Mouse (Mus musculus) neural tube, embryonic 14.5 days (tissue): ENCODE measurements around the gene Kif21b. TPM values are rescaled to one million over a fixed set of nuclear protein-coding genes. Genes with fewer than 3 reads are reported as not detected.

Source experiments
- ATAC-seq: fragments of 200-750 bp; cut with Nextera tagmentation; 2 replicates; pipeline ENCODE4 v1.8.0; 2017; ENCODE audit warnings: low read depth, mild to moderate bottlenecking, moderate TSS enrichment, moderate library complexity
- H3K27ac ChIP-seq: fragments of 300-500 bp; sonication (generic); 2 replicates; pipeline ENCODE4 v1.5.1; 2014; ENCODE audit warnings: low read depth, mild to moderate bottlenecking, control low read depth, low read length, moderate library complexity, mixed read lengths
- H3K27me3 ChIP-seq: fragments of 300-500 bp; sonication (generic); 2 replicates; pipeline ENCODE4 v1.6.1; 2014; ENCODE audit warnings: low read length; ENCODE audit not compliant: control insufficient read depth, insufficient read depth
- H3K36me3 ChIP-seq: fragments of 300-500 bp; sonication (generic); 2 replicates; pipeline ENCODE4 v1.6.1; 2014; ENCODE audit warnings: low read length, mixed read lengths; ENCODE audit not compliant: control insufficient read depth, insufficient read depth
- H3K4me1 ChIP-seq: fragments of 300-500 bp; sonication (generic); 2 replicates; pipeline ENCODE4 v1.6.1; 2014; ENCODE audit warnings: low read length; ENCODE audit not compliant: control insufficient read depth, insufficient read depth
- H3K4me2 ChIP-seq: fragments of 300-500 bp; sonication (generic); 2 replicates; pipeline ENCODE4 v1.6.1; 2014; ENCODE audit warnings: mild to moderate bottlenecking, low read depth, low read length, control low read depth
- H3K4me3 ChIP-seq: fragments of 300-500 bp; sonication (generic); 2 replicates; pipeline ENCODE4 v1.5.1; 2014; ENCODE audit warnings: low read depth, low read length, control low read depth, mixed read lengths
- H3K9ac ChIP-seq: fragments of 300-500 bp; sonication (generic); replicated peaks from 2 replicates; pipeline ENCODE4 v1.6.1; 2014; ENCODE audit warnings: low read depth, mild to moderate bottlenecking, control low read depth, low read length, mixed read lengths
- H3K9me3 ChIP-seq: fragments of 300-500 bp; sonication (generic); 2 replicates; pipeline ENCODE4 v1.6.1; 2016; ENCODE audit warnings: low read length; ENCODE audit not compliant: control insufficient read depth
- WGBS: fragments of 180-500 bp; shearing (Covaris S2); extraction: QIAGEN DNeasy Blood & Tissue Kit; methylation state at CpG from one replicate; pipeline ENCODE4 v1.1.7; 2014; 5-methylcytosine and 5-hydroxymethylcytosine counted together
- polyA plus RNA-seq: library from polyadenylated mRNA; unstranded; fragments of >200 nt; fragmentation: Nextera tagmentation; extraction: Ambion mirVana; gene quantifications from 2 replicates; pipeline ENCODE4 v1.2.1, GENCODE M21; 2014

Gene Kif21b
- polyA plus RNA-seq, result 43.1 and 54.5 TPM in 2 replicates

DNA sequence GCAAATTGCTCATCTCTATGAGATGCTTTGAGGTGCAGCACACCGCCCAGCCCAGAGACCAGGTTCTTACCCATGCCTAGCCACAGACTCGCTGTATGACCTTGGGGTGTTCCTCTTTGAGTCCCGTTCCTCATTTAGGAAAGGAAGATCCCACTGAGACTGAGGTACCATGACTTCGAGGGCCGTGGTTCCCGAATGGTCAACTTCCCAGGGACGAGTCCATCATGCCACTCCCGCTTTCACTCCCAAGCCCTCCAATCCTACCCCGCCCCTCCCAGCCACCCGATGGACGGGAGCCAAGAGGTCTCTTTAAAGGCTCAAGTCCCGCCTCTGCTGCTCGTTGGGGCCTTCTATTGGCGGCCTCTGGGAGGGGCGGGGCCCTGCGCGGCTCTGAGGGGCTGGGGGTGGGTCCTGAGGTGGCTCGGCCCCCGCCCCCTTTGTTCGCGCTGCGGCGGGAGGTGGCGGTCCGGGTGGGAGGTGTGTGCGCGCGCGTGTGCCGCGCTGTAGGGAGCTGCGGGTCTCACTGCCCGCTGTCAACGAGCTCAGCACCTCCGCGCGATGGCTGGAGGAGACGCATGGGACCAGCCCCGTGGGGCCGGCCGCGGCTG lies at the start of gene Kif21b:
Kif21b (plus strand) TSS at position 439 of the 608 bp plus-strand sequence.
- Histone ChIP-seq H3K4me1 (peaks cover 31% of the 10 kb centered on the region), H3K9ac (peak within 1 kb of the TSS; percentile 97), H3K4me3 (peak within 1 kb of the TSS; percentile 98), H3K4me2 (peak within 1 kb of the TSS; percentile 67), H3K9me3 (no peaks in the 10 kb centered on the region), H3K27me3 (no peaks in the 10 kb centered on the region), H3K36me3 (no peaks in the 10 kb centered on the region), H3K27ac (peak within 1 kb of the TSS; percentile 91)
- 1% methylated on average over 37 of the region's 42 CpGs for WGBS
- ATAC-seq, result peak; percentile 90

DNA sequence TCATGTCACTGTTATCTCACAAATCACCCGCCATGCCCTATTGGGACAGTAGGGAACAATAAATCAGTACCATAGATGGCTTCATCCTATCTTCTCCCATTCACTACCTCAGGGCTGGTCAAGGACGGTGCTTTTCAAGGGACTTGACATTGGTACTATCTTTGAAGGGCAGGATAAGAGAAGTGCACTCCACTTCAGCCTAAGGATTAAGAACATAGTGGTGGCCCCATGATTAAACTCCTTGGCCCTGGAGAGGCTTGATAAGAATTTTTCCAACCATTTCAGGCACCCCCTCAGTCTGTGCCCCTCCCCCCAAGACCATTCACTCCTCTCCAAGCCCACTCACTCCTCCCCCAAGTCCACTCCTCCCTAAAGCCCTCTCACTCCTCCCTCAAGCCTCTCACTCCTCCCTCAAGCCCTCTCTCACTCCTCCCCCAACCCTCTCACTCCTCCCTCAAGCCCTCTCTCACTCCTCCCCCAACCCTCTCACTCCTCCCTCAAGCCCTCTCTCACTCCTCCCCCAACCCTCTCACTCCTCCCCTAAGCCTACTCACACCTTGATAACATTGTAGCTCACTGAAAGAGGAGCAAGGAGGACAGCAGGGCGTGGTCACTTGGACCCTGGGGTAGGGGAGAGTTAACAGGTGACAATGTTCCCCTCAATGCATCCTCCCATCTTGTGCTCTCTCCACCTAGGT lies 45.1 kb upstream of the Kif21b start:
- 86% methylated on average over 3 of the region's 3 CpGs for WGBS

DNA sequence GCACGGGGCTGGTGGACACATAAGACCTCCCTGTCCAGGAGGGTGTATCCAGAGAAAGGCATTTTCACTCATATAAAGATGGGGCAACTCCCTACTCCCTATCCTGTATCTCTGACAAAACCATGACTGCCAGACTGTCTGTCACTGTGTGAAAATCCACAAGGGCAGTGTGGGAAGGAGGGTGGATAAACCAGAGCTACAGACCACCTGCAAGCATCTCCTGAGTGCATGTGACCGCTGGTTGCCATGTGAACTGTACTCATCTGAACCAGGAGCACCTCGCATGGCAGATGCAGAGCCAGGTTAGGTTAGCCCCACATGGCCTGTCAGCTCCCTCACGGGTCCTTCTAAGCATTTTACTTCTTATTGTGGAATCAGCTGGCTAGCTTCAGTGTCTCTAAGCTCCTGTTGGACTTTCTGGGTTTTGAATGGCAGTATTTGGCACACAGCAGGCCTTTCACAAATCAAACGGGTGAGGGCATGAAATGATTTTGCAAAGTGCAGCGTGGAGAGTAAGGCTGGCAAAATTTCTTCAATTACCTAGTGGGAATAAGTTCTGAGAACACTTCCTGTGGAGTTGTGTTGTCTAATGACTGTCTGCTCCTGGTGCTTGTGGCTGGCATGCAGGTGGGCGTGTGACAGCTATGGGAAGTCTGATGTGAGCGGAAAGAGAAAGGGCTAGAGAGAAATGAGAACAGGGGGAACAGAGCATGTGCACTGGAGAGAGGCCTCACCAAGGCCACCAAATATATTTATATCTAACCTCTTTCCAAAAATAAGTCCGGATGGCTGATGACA lies 41.6 kb upstream of the Kif21b start:
- WGBS, result 82% methylated on average over 9 of the region's 9 CpGs

More for the DNA sequence above, 45.1 kb upstream of the Kif21b start:
- H3K9ac ChIP-seq, result no peak overlapping the region
- no peaks in the 10 kb centered on the region for H3K36me3 ChIP-seq
- H3K27ac ChIP-seq, result no peak overlapping the region
- no peak overlapping the region for H3K4me2 ChIP-seq
- no peaks in the 10 kb centered on the region for H3K4me1 ChIP-seq
- no peak overlapping the region for H3K4me3 ChIP-seq
- ATAC-seq, result no peak
- H3K9me3 ChIP-seq, result no peaks in the 10 kb centered on the region
- H3K27me3 ChIP-seq, result no peaks in the 10 kb centered on the region

DNA sequence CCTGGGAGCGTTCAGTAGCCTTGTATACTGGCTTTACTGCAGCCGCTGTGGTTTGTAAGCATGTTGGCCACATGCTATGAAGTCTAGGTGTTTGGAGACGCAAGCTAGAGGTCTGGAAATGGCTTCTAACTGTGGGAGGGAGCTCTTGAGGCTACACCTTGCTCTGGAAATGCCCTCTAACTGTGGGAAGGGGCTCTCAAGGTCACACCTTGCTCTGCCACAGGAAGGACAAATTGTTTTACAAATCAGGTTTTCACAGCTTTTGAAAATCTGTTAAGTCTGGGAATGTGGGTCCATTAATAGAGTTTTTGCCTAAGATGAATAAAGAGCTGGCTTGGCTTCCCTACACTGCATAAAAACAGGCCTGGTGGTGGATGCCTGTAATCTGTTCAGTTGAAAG lies 37.5 kb upstream of the Kif21b start:
- H3K27ac ChIP-seq, result no peak overlapping the region
- no peak overlapping the region for H3K4me2 ChIP-seq
- no peaks in the 10 kb centered on the region for H3K36me3 ChIP-seq
- 84% methylated on average over 3 of the region's 3 CpGs for WGBS
- no peaks in the 10 kb centered on the region for H3K4me1 ChIP-seq
- H3K27me3 ChIP-seq, result no peaks in the 10 kb centered on the region
- H3K9me3 ChIP-seq, result no peaks in the 10 kb centered on the region
- no peak overlapping the region for H3K9ac ChIP-seq
- H3K4me3 ChIP-seq, result no peak overlapping the region
- ATAC-seq, result no peak

More for the DNA sequence above, 41.6 kb upstream of the Kif21b start:
- no peak overlapping the region for H3K4me3 ChIP-seq
- ATAC-seq, result no peak
- H3K4me2 ChIP-seq, result no peak overlapping the region
- H3K27me3 ChIP-seq, result no peaks in the 10 kb centered on the region
- no peaks in the 10 kb centered on the region for H3K36me3 ChIP-seq
- no peaks in the 10 kb centered on the region for H3K9me3 ChIP-seq
- H3K9ac ChIP-seq, result no peak overlapping the region
- H3K27ac ChIP-seq, result no peak overlapping the region
- H3K4me1 ChIP-seq, result no peaks in the 10 kb centered on the region

DNA sequence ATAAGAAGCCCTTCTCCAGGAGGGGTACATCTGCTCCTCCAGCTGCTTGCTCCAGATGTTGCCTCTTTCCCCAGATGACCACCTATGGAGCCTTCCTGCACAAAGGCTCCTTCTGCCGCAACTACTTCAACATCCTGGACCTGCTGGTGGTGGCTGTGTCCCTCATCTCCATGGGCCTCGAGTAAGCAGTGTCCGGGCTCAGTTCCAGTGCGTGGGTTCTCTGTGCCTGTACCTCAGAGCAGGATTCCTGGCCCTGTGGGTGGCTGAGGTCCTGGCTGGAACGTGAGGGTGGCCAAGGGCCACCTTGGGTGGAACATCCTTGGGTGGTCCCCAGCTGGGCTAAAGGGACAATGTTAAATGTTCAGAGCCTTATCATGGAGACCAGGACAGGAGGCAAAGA lies 36.4 kb upstream of the Kif21b start:
- no peak for ATAC-seq
- H3K27ac ChIP-seq, result no peak overlapping the region
- WGBS, result 89% methylated on average over 5 of the region's 5 CpGs
- H3K9ac ChIP-seq, result no peak overlapping the region
- H3K4me1 ChIP-seq, result no peaks in the 10 kb centered on the region
- H3K4me3 ChIP-seq, result no peak overlapping the region
- no peaks in the 10 kb centered on the region for H3K27me3 ChIP-seq
- no peak overlapping the region for H3K4me2 ChIP-seq
- H3K9me3 ChIP-seq, result no peaks in the 10 kb centered on the region
- no peaks in the 10 kb centered on the region for H3K36me3 ChIP-seq

DNA sequence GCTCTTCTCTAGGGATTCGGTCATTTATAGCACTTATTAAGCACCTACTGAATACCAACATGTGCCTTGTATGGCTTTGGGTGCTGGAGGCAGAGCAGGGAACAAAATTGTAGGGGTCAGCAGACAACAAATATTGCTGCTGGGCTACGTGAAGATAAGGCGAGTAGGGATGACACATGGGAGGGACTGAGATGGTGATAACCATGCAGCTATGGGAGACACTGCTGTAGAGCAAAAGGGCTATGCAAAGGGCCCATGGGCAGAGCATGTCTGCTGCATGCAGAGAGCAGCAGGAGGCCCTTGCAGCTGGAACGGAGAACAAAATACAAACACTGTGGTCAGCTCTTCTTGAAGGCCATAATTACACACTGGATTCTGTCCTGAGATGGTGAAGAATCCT lies 29.1 kb upstream of the Kif21b start:
- Histone ChIP-seq H3K27me3 (no peaks in the 10 kb centered on the region), H3K9me3 (no peaks in the 10 kb centered on the region), H3K36me3 (no peaks in the 10 kb centered on the region), H3K4me1 (peaks cover 10% of the 10 kb centered on the region; the same call in 1 of the 2 replicates), H3K4me2 (no peak overlapping the region), H3K9ac (no peak overlapping the region), H3K27ac (no peak overlapping the region), H3K4me3 (no peak overlapping the region)
- no peak for ATAC-seq
- WGBS, result 79% methylated on average over 4 of the region's 4 CpGs

DNA sequence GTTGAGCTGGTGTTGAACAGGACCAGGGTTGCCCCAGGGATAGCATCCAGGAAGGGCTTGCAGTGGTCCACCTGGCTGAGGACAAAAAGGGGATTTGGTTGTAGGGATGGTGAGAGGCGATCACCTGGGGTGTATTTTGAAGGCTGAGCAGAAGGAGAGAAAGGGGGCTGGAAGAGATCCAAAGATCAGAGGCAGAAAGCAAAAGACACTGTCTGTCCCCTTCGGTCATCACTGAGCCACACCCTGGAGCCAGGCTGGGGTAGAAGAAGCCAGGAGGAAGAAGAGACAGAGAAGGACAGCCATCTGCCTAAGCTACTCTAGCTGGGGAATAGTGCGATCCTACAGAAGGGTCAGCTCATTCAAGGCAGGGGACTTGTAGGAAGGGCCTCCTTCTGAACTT lies 28.6 kb upstream of the Kif21b start:
- Histone ChIP-seq H3K9me3 (no peaks in the 10 kb centered on the region), H3K36me3 (no peaks in the 10 kb centered on the region), H3K27ac (no peak overlapping the region), H3K4me3 (no peak overlapping the region), H3K4me2 (no peak overlapping the region), H3K4me1 (peaks cover 10% of the 10 kb centered on the region; the same call in 1 of the 2 replicates), H3K27me3 (no peaks in the 10 kb centered on the region), H3K9ac (no peak overlapping the region)
- WGBS, result 76% methylated on average over 3 of the region's 3 CpGs
- ATAC-seq, result no peak

DNA sequence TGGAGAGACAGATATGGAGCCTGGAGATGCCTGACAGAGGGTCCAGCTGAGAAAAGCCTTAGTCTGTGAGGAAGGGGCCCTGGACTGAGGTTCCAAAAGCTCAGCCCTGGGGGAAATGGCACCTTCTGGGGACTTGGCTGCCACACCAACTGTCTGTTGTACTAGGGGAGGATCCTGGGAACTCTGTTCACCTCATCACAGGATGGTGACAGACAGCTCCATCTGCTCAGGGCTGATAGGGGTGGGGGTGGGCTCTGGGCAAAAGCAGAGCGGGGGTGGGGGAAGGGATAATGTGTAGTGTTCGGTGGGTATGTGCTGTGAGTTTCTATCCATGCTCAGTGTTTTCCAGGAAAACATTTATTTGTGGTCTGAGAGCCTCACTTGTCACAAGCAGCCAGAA lies 28.2 kb upstream of the Kif21b start:
- Histone ChIP-seq H3K36me3 (no peaks in the 10 kb centered on the region), H3K4me1 (peaks cover 10% of the 10 kb centered on the region; the same call in 1 of the 2 replicates), H3K9me3 (no peaks in the 10 kb centered on the region), H3K27me3 (no peaks in the 10 kb centered on the region), H3K27ac (no peak overlapping the region), H3K4me2 (no peak overlapping the region), H3K4me3 (no peak overlapping the region), H3K9ac (no peak overlapping the region)
- ATAC-seq, result 0 out of 2 replicates have a peak, but pooled peaks have one; percentile 33
- 59% methylated on average over 2 of the region's 2 CpGs for WGBS

DNA sequence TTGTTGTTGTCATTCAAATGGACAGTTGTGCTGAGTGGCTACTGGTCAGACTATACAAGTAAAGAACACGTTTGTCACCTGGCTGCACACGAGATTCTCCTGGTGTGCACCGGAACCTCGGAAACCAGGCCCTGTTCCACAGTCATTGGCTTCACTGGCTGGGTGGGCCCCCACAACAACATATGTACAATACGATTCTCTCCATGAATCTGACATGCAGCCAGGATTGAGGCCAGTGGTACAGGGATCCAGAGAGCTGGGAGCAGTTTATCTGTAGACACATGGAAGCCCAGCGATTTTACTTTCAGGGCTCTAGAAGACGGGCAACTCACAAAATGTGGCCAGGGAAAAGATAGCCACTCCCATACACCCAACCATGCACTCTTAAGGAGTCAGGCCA lies 27.5 kb upstream of the Kif21b start:
- H3K9me3 ChIP-seq, result no peaks in the 10 kb centered on the region
- no peak for ATAC-seq
- H3K4me2 ChIP-seq, result no peak overlapping the region
- H3K9ac ChIP-seq, result no peak overlapping the region
- no peak overlapping the region for H3K4me3 ChIP-seq
- H3K4me1 ChIP-seq, result peaks cover 10% of the 10 kb centered on the region; the same call in 1 of the 2 replicates
- H3K27me3 ChIP-seq, result no peaks in the 10 kb centered on the region
- no peaks in the 10 kb centered on the region for H3K36me3 ChIP-seq
- H3K27ac ChIP-seq, result no peak overlapping the region
- 82% methylated on average over 7 of the region's 7 CpGs for WGBS
